Mouse (Mus musculus): ENCODE data around the gene Btbd35f3.
"Not testable (repeated sequence)": the region's sequence is repeated elsewhere in the genome, so short reads cannot be mapped to it uniquely, and the experiment has no call there.

Btbd35f3 gene

GRCm38 (mm10) chrX:4037374-4037773, at the start of gene Btbd35f3:
Gene Btbd35f3 (plus strand): TSS chrX:4037674.
- DNase-seq, result not testable (repeated sequence)
